Mouse (Mus musculus) MEL (cell line): ENCODE measurements around the gene Tmem176b. TPM values are rescaled to one million over a fixed set of nuclear protein-coding genes. Genes with fewer than 3 reads are reported as not detected.

Source experiments
- DNase-seq: peaks from one replicate; pipeline ENCODE4 v3.0.0; 2011; ENCODE audit warnings: low read depth, low spot score
- H3K27ac ChIP-seq: 2 replicates; pipeline ENCODE4 v1.5.1; 2012; ENCODE audit warnings: low read depth, mild to moderate bottlenecking, control low read depth, low read length, moderate library complexity; ENCODE audit not compliant: control insufficient read depth
- H3K27me3 ChIP-seq, 2 experiments: fragments of 150-350 bp in 1 of 2; sonication (generic) in 1 of 2; 2 replicates each; pipeline ENCODE4 v1.6.1; 2012; ENCODE audit warnings: low read length in 2 of 2, mild to moderate bottlenecking in 2 of 2, improper control_type of control experiment in 1 of 2, moderate library complexity in 1 of 2; ENCODE audit not compliant: insufficient read depth in 2 of 2, control insufficient read depth in 1 of 2
- H3K36me3 ChIP-seq, 2 experiments: 2 replicates each; pipeline ENCODE4 v1.6.1; 2012 to 2014; ENCODE audit warnings: low read length in 2 of 2, improper control_type of control experiment in 1 of 2, inconsistent platforms in 1 of 2, mild to moderate bottlenecking in 1 of 2; ENCODE audit not compliant: insufficient read depth in 2 of 2, control insufficient read depth in 1 of 2
- H3K4me1 ChIP-seq, 2 experiments: fragments of 150-350 bp in 1 of 2; sonication (generic) in 1 of 2; 2 replicates each; pipeline ENCODE4 v1.6.1; 2012; ENCODE audit warnings: low read length in 2 of 2, improper control_type of control experiment in 1 of 2, mild to moderate bottlenecking in 1 of 2; ENCODE audit not compliant: insufficient read depth in 2 of 2, control insufficient read depth in 1 of 2
- H3K4me3 ChIP-seq, 2 experiments: fragments of 150-350 bp in 1 of 2; sonication (generic) in 1 of 2; 2 replicates each; pipeline ENCODE4 v1.5.1; 2012; ENCODE audit warnings: low read depth in 2 of 2, low read length in 2 of 2, mild to moderate bottlenecking in 2 of 2, moderate library complexity in 2 of 2, control low read depth in 1 of 2, improper control_type of control experiment in 1 of 2; ENCODE audit not compliant: control insufficient read depth in 1 of 2, insufficient read depth in 1 of 2
- H3K79me2 ChIP-seq: 2 replicates; pipeline ENCODE4 v1.6.1; 2012; ENCODE audit warnings: mild to moderate bottlenecking, low read length, moderate library complexity; ENCODE audit not compliant: control insufficient read depth, poor library complexity, insufficient read depth
- H3K9ac ChIP-seq: 2 replicates; pipeline ENCODE4 v1.6.1; 2012; ENCODE audit warnings: low read depth, mild to moderate bottlenecking, control low read depth, low read length, moderate library complexity; ENCODE audit not compliant: control insufficient read depth, poor library complexity, severe bottlenecking
- H3K9me3 ChIP-seq: fragments of 150-350 bp; sonication (generic); replicated peaks from 2 replicates; pipeline ENCODE4 v1.6.1; 2012; ENCODE audit warnings: mild to moderate bottlenecking, low read length, improper control_type of control experiment, moderate library complexity; ENCODE audit not compliant: insufficient read depth
- CHD1 ChIP-seq: IDR thresholded peaks from 2 replicates; pipeline ENCODE4 v1.6.1; 2012; ENCODE audit warnings: low read depth, mild to moderate bottlenecking, inconsistent platforms, low read length, improper control_type of control experiment
- CHD2 ChIP-seq: IDR thresholded peaks from 2 replicates; pipeline ENCODE4 v1.6.1; 2011; ENCODE audit warnings: low read length, improper control_type of control experiment
- ELF1 ChIP-seq: IDR thresholded peaks from 2 replicates; pipeline ENCODE4 v1.6.1; 2014; ENCODE audit warnings: low read depth, mild to moderate bottlenecking, inconsistent platforms, low read length, improper control_type of control experiment, moderate library complexity
- ETS1 ChIP-seq: IDR thresholded peaks from 2 replicates; pipeline ENCODE4 v1.6.1; 2012; ENCODE audit warnings: low read depth, mild to moderate bottlenecking, inconsistent platforms, low read length, improper control_type of control experiment, moderate library complexity
- GATA1 ChIP-seq: IDR thresholded peaks from 2 replicates; pipeline ENCODE4 v1.6.1; 2011; ENCODE audit warnings: low read depth, low read length, improper control_type of control experiment
- JUND ChIP-seq: IDR thresholded peaks from 2 replicates; pipeline ENCODE4 v1.6.1; 2011; ENCODE audit warnings: low read depth, mild to moderate bottlenecking, improper control_type of control experiment, low read length
- KAT2A ChIP-seq: conservative IDR thresholded peaks from 2 replicates; pipeline ENCODE4 v1.6.1; 2012; ENCODE audit warnings: low read depth, low read length, improper control_type of control experiment, inconsistent platforms
- MXI1 ChIP-seq: IDR thresholded peaks from 2 replicates; pipeline ENCODE4 v1.6.1; 2011; ENCODE audit warnings: mild to moderate bottlenecking, low read depth, low read length, improper control_type of control experiment
- NELFE ChIP-seq: IDR thresholded peaks from 2 replicates; pipeline ENCODE4 v1.6.1; 2011; ENCODE audit warnings: low read depth, low read length, improper control_type of control experiment
- POLR2AphosphoS5 ChIP-seq: IDR thresholded peaks from 2 replicates; pipeline ENCODE4 v1.6.1; 2012; ENCODE audit warnings: low read depth, borderline replicate concordance, mild to moderate bottlenecking, inconsistent platforms, low read length, moderate library complexity, mixed read lengths
- RCOR1 ChIP-seq: IDR thresholded peaks from 2 replicates; pipeline ENCODE4 v1.6.1; 2012; ENCODE audit warnings: low read depth, mild to moderate bottlenecking, inconsistent platforms, low read length, improper control_type of control experiment
- SMC3 ChIP-seq: IDR thresholded peaks from 2 replicates; pipeline ENCODE4 v1.6.1; 2011; ENCODE audit warnings: low read depth, low read length, improper control_type of control experiment
- TCF12 ChIP-seq: IDR thresholded peaks from 2 replicates; pipeline ENCODE4 v1.6.1; 2014; ENCODE audit warnings: low read depth, mild to moderate bottlenecking, inconsistent platforms, low read length, improper control_type of control experiment, moderate library complexity
- UBTF ChIP-seq: IDR thresholded peaks from 2 replicates; pipeline ENCODE4 v1.6.1; 2012; ENCODE audit warnings: low read depth, mild to moderate bottlenecking, inconsistent platforms, low read length, improper control_type of control experiment, moderate library complexity, borderline replicate concordance; ENCODE audit not compliant: insufficient read depth
- USF1 ChIP-seq: IDR thresholded peaks from 2 replicates; pipeline ENCODE4 v1.6.1; 2014; ENCODE audit warnings: low read depth, mild to moderate bottlenecking, inconsistent platforms, low read length, improper control_type of control experiment, moderate library complexity
- USF2 ChIP-seq, 2 experiments: IDR thresholded peaks; 2 replicates each; pipeline ENCODE4 v1.6.1; 2011 to 2012; ENCODE audit warnings: improper control_type of control experiment in 2 of 2, low read length in 2 of 2, borderline replicate concordance in 1 of 2, inconsistent platforms in 1 of 2, low read depth in 1 of 2, mild to moderate bottlenecking in 1 of 2; ENCODE audit not compliant: insufficient read depth in 1 of 2
- ZKSCAN1 ChIP-seq: IDR thresholded peaks from 2 replicates; pipeline ENCODE4 v1.6.1; 2012; ENCODE audit warnings: low read depth, mild to moderate bottlenecking, inconsistent platforms, low read length, improper control_type of control experiment, moderate library complexity
- polyA plus RNA-seq, 2 experiments: library from polyadenylated mRNA; stranded (reverse) in 1 of 2; unstranded in 1 of 2; fragments of >175 nt in 1 of 2; fragments of >200 nt in 1 of 2; gene quantifications; 2 replicates each; pipeline versions ENCODE4 v1.2.1 to v1.2.4; 2012; ENCODE audit warnings: low replicate concordance in 2 of 2, low read depth in 1 of 2; ENCODE audit not compliant: insufficient read length in 2 of 2, insufficient read depth in 1 of 2, missing spikeins in 1 of 2
- total RNA-seq: library from RNA; depleted of rRNA; stranded (reverse); fragments of 300-350 nt; gene quantifications from 2 replicates; pipeline ENCODE4 v1.2.3, GENCODE M21; 2012

The Tmem176b gene
- total and polyA plus RNA-seq, 3 experiments, result 23.0 to 77.0 TPM; not detected in 1

GRCm38 (mm10) chr6:48862816-48863215, 21.5 kb upstream of the Tmem176b start:
- Histone ChIP-seq H3K9me3 (no peaks in the 10 kb centered on the region), H3K27ac (no peak overlapping the region), H3K36me3 (no peaks in the 10 kb centered on the region), H3K4me3 (no peak overlapping the region), H3K27me3 (no peaks in the 10 kb centered on the region), H3K4me1 (peaks cover 0 to 3% of the 10 kb centered on the region in 2 experiments; a peak in 1 of 4 replicates), H3K9ac (no peak overlapping the region), H3K79me2 (no peaks in the 10 kb centered on the region)
- DNase-seq, result no peak
- TF ChIP-seq RCOR1 (no peak), MXI1 (no peak), USF1 (no peak), GATA1 (no peak), TCF12 (no peak), ZKSCAN1 (no peak), POLR2AphosphoS5 (no peak), NELFE (no peak), SMC3 (no peak), ETS1 (no peak), KAT2A (no peak)

GRCm38 (mm10) chr6:48861616-48862280, 20.5 kb upstream of the Tmem176b start:
- Histone ChIP-seq H3K4me1 (peaks cover 0 to 4% of the 10 kb centered on the region in 2 experiments; a peak in 1 of 4 replicates), H3K27ac (no peak overlapping the region), H3K79me2 (no peaks in the 10 kb centered on the region), H3K9me3 (no peaks in the 10 kb centered on the region), H3K4me3 (no peak overlapping the region), H3K9ac (no peak overlapping the region), H3K36me3 (no peaks in the 10 kb centered on the region), H3K27me3 (no peaks in the 10 kb centered on the region)
- TF ChIP-seq ELF1 (no peak), UBTF (no peak), JUND (no peak), CHD1 (no peak), CHD2 (no peak), USF2 (IDR thresholded peaks at IDR 0.05; ENCODE audit: borderline replicate concordance in 1 of 2, insufficient read depth in 1 of 2, low read depth in 1 of 2, low read length in 2 of 2) (no peak), GATA1 (no peak)
- DNase-seq, result no peak
